Mouse (Mus musculus): ENCODE measurements around the gene Disp2. TPM values are rescaled to one million over a fixed set of nuclear protein-coding genes. Genes with fewer than 3 reads are reported as not detected.

Disp2 gene
- 100 to 1,000 TPM; 231 to 282 (median 253) TPM for total RNA-seq (2022)

DNA sequence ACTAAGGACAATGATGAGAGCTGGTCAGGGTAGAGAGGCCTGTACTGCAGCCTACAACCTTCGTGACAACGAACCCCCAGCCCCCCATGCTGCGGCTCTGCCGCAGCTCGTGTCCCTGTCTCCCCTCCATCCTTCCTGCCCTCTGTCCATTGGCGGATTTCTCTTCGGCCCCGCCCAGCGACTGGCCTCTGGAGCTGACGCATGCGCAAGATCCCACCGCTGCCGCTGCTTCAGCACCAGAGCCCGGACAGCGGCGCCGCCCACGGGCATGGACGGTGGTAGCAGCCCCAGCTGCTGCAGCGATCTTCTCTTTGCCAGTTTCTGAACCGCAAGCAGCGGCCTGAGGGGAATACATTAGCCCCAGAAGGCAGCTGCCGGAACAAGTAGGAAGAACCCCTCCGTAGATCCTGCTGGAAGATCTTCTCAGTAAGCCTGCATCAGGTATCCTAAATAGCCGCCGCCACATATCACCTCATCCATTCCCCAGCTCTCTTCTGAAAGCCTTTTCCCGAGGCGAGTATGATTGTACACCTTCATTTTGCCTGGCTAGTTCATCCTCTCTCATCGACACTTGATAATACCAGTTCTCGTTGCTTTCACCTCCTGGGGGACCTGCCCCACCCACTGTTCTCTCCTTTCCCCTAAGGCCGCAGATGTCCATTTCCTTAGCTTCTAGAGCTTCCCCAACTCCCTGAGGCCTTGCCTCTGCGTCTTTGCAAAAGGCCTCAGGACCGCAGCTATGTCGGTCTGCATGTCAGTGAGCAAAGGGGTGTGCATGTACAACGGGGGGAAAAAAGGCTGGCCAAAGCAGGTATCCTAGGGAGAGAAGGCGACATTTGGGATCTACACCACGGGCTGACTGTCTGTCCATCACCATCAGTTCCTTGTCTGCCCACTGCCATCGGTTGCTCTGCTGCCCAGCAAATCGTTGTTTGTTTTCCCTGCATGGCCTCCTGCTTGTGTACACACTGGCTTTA is at the start of gene Disp2:
Disp2 (plus strand) TSS at position 216 of the 977 bp plus-strand sequence.
- DNase-seq (ENCODE audit: low spot score in 2 of 2), result peak; percentile 92 to 95

DNA sequence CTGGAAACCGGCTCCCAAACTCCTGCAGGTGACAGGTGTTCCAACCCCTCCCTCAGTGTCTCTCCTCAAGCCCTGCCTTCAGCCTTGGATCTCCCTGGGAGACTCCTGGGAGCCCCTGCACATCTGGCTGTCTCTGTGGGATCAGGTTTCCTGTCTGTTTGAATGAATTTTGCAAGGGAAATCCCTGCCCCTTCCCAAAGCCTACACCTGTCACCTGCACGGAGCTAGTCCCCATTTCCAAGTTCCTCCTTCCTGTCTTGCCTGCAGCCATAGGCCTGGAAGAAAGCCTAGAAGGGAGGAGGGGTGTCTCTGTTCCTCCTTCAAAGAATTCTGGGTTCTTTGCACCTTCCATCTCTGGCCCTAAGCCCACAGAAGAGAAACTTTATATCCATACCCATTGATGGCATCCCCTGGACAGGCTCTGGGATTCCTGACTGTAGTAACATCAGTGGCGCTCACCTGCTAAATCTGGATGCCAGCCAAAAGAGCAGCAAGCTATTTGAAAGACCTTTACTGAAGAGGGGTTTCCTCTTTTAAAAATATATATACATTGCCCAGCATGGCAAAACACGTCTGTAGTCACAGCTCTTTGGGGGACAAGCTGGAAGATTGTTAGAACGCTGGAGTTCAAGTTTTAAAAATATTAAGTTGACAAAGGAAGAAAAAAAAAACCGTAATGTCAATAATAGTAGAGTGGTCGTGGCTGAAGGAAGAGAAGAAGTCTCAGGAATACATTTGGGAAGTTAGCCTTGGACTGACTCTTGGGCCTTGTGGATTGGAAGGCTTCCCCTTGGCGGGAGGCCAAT is 49.5 kb upstream of the Disp2 start:
- DNase-seq (ENCODE audit: low spot score in 2 of 2), result no peak

DNA sequence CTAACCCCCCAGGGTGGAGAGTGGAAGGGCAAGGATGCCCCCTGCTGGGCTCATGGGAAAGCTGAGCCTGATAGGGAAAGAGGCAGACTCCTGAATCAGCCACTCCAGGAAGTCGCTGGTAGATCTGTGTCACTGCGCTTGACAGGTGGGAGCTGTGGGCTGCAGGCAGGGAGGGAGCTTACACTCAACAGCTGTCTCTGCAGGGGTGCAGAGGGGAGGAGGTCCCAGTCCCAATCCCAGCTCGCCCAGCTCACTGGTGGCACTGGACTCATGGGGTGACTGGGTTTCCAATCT is 49.0 kb upstream of the Disp2 start:
- peak; percentile 58 to 72 for DNase-seq (ENCODE audit: low spot score in 2 of 2)

DNA sequence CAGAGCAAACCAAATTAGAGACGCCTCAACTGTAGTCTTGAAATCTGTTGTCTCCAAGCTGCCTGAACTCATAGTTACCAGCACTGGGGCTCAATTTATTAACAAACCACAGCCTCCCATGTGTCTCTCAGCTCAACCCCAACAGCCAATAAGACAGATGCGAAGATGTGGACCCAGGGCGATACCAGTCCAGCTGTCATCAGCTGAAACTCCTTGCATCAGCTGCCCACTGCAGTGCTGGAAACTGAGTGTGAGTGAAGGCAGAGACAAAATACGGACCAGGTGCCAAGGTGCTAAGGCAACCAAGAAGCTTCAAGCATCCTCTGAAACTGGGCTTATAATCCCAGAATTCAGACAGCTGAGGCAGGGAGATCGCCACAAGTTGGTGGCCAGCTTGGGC is 47.5 kb upstream of the Disp2 start:
- no peak for DNase-seq (ENCODE audit: low spot score in 2 of 2)

DNA sequence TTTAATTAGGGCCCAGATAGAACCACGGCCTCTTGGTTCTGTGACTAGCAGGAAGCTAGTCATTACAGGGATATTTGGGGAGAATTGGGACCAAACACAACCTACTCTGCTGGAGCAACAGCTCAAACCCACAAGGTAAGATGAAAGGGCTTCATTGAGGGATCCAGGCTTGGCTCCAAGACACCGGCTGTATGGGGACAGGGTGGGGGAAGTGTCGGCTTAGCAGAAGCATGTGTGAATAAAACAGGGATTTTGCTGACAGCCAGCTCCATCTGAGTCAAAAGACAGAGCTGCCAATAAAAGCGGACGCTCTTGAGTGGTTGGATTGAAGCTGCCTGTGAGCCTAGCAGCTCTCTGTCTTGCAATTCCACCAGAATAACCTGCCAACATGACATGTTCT is 46.2 kb upstream of the Disp2 start:
- DNase-seq (ENCODE audit: low spot score in 2 of 2), result peak; percentile 62 to 63

DNA sequence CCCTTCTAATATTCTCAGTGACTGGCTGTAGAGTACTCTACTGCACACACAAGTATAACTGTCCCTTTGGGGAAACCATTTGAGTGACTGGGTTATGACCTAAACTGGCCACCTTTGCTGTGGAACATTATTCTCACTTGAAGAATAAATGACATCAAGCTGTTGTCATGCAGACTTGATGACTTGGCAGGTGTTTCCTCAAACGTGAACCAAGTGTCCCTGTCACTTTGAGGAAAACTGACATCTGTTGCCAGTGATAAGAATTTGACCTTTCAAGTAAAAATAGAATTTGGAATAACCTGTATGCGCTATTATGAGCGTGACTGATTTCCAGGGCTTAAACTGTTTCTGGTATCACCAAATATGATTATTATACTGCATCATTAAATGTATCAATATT is 39.2 kb upstream of the Disp2 start:
- no peak for DNase-seq (ENCODE audit: low spot score in 2 of 2)

DNA sequence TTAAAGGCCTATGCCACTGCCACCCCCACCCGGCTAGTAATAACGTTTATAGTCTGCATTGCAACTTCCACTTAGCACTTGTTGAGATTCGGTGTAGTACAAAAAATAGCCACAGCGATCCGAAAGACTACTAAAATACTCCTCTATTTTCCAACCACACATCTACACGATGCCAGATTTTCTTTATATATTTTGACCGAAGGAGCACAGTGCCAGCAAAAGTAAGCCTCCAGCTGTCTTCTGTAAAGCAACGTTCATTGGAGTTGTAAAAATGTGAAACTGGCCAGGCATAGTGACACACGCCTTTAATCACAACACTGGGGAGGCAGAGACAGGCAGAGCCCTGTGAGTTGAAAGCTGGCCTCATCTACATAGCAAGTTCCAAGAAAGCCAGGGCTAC is 38.3 kb upstream of the Disp2 start:
- no peak for DNase-seq (ENCODE audit: low spot score in 2 of 2)

DNA sequence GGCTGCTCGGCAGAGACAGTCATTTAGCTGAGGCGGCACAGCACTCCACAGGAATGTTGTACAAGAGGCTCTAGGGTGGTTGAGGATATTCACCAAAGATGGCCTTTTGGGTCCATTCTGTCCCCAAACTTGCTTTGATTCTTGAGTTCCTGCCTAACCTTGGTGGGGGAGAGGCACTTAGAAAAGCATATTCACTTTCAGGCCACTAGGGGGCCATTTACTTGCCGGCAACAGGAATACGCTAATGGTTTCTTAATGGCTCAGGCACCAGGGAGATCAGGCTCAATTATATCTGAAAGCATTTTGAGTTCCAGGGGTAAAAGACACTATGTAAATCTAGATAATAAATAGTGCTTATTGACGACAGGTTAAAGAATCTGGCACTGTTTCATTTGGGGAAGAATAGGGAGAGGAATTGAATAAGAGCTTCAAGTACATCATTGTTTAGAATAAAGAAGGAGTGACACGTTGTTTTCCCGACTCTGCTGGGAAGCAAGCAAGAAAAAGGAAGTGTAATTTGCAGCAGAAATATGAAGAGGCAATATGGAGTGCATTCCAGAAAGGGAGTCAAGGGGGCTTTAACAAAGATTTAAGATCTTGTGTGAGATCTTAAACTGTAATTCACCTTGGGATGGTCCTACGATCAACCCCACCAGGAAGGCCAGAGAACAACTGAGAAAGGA is 36.1 kb upstream of the Disp2 start:
- no peak for DNase-seq (ENCODE audit: low spot score in 2 of 2)

DNA sequence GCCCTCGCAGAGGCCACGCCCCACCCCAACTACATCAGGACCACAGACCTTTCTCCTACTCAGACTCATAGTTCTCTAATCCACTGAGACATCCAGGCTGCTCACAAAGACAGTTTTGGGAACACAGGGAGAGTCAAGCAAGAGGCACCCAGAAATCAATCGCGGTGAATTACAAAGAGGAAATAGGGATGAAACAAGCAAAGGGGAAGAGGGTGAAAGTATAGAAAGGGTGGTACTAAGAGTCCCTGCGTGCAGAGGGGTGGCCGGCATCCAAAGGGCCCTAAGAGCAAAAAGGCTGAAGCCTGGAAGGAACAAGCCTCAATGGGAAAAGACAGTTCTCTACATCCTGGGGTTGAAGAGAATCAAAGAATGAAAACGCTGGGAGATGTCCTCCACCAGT is 34.9 kb upstream of the Disp2 start:
- no peak for DNase-seq (ENCODE audit: low spot score in 2 of 2)

DNA sequence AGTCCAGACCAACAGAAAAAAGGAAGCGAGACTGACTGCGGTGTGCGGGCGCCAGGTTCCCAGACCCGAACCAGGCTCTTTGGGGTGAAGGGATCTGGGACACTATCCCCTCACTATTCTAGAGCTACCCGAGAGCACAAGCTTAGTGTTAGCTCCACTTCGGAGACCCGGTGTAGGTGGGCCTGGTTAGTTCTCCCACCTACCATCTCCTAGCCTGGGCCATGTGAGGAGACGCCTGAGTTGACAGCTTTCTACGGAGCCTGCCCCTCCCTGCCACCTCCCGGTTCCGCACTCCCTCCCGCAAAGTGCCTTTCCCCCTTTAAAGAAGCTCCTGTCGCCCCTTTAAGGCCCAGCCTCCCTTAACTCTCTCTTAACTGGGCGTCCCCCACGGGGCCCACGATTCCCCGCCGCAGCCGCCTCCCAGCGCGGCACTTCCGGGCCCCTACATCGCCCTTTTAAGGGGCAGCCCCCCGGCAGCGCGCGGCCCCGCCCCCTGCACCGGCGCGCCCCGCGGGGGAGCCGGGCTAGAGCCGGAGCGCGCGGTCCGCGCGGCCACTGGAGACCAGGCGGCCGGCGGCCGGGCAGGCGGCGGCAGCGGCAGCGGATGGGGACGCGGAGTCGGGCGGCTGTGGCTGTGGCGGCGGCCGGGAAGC is 34.2 kb upstream of the Disp2 start, which contains the start of gene Inafm2:
Inafm2 (plus strand) TSS at position 527 of the 653 bp plus-strand sequence.
- peak; percentile 86 to 87 for DNase-seq (ENCODE audit: low spot score in 2 of 2)

DNA sequence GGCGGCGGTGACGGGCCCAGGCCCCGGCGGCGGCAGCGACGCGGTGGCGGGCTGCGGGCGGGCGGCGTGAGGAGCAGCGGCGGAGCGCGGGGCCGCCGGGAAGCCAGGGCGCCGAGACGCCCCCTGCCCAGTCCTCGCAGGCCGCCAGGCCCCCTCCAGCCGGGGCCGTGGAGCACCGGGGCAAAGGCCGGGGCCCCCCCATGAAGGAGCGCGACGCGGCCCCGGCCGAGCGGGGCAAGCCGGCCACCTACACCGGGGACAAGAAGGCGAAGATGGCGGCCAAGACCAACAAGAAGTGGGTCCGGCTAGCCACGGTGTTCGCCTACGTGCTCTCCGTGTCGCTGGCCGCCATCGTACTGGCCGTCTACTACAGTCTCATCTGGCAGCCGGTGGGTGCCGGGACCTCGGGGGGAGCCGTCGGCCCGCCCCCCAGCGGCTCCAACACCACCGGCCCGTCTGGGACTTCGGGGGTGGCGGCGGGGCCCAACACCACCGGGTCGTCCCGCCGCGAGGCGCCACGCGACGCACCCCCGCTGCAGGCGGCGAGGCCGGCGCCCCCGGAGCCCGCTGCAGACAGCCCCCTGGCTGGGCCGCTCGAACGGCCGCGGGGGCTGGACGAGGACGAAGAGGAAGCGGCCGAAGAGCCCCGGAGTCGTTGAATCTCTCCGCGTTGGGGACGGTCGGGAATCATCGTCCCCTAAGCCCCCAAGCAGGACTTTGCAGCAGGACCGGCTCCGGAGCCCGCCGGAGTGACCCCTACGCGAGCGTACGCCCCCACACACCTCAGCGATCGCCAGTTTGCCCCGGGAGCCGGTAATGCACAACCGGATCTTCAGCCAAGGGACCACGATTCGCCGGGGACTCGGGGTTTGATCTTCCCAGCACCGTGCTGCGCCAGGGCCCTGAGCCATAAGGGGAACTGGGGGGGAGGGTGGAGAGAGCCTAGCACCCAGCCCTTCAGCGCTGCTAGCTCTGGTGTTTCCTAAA is 33.3 kb upstream of the Disp2 start:
- DNase-seq (ENCODE audit: low spot score in 2 of 2), result peak in 1 of 2 experiments; percentile 38

DNA sequence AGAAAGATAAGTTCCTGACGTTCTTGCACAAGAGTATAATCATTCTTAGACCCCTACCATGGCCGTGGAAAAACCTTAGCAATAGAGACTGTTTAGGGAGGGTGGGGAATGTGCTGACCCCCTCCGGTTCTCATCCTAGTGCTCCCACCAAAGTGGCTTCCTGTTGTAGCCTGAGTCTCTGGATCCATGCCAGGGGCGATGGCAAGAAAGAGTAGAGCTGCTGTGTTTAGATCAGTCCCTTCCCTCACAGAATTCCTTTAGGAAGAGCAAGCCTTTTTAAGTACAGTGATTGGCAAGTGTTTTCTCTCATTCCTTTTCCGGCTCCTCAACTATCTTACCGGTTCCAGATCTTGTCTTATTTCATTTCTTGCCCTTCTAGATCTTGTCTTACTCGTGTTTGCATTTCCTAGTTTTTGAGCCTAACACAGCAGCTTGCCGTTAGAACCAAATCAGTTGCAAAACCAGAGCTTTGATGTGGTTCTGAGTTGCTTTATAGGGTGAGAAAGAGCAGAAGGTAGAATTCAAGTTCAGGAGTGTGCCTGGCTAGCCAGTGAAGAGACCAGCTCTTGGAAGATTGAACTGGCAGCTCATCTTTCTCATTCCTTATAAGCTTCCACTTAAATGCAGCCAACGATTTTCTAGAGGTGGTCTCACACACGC is 32.1 kb upstream of the Disp2 start:
- DNase-seq (ENCODE audit: low spot score in 2 of 2), result no peak

DNA sequence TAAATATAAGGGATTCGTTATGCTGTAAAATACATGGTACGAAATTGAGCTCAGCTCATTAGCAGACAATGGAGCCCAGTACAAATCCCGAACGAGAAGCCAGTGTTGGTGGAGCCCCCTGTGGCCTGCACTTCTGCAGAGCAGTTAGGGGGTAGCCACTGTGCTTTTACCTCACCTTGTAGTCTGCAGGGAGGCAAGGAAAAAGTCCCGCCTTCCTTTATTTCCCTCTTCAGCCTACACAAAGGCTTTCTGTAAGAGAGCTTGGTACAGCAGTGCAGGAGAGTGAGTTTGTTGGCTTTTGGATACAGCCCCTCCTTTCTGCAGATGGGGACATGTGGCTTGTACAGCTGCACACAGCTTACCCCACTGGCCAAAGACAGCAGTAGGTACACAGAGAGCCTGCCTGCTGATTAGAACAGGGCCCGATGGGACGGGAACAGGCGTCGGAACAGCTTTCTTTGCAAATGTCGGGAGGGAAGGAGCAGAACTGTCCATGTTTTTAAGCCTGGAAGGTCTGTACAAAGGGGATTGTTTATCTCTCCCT is 30.1 kb upstream of the Disp2 start:
- no peak for DNase-seq (ENCODE audit: low spot score in 2 of 2)

DNA sequence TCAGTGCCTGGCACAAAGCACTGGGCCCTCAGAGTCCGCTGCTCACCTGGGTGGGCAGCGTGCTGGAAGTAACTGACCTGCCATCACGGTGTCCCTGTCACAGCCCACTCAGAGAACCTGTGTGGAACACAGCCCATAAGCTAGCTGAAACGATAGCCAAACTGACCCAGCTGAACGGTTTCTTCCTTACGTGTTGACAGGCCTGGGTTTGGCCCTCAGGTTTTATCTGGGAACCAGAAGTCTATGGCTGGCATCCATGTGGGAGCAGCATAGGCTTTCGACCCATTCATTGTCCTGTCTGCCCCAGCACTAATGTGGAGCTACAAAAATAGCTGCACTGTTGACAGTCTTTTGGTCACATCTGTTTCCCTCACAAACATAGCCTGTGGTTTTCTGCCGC is 29.0 kb upstream of the Disp2 start:
- no peak for DNase-seq (ENCODE audit: low spot score in 2 of 2)

DNA sequence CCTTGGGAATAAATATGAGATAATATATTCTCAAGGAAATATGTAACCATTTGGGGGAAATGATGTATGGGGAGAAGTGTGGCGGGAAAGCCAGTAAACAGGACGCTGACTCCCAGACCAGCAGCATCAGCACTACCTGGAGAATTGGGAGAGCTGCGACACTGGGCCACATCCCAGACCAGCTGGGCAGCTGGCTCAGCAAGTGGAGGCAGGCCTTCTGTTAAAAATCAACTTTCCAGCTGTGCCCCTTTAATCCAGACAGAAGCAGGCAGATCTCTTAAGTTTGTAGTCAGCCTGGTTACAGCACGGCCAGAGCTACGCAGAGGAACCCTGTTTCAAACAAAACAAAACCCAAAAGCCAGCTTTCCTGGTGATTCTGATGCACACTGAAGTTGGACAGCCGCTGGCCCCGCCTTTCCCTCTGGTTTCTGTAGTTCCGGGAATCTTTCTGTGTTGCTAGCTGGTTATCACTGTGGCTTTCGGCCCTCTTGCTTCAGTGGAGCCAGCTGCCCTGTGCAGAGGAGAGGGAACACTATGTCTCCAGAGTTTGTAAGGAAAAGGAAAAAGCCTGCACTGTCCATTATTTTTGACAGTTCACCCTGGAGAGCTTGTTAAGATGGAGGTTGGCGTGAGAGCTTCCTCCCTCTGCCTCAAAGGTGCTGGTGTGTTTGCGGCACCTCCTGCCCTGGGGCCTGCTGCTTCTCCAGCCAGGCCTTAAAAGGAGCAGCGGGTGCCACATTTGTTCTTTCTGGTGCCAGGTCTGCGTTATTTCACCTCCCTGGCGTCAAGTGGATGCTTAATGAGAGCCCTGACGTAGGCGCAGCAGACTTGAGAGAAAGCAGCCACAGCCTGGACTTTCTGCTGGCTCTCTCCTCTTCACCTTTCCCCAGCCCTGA is 27.4 kb upstream of the Disp2 start:
- no peak for DNase-seq (ENCODE audit: low spot score in 2 of 2)

DNA sequence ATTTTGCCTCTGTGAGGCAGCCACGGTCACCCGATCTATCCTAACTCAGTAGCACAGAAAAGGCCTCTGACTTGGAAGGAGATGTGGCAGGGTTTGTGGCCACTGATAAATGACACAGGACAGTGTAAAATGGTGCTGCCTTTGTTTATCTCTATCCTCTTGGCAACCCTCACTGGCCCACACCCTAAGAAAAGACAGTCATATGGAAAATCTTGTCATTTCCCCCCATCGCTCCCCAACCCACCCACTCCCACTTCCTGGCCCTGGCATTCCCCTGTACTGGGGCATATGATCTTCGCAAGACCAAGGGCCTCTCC is 26.8 kb upstream of the Disp2 start:
- no peak for DNase-seq (ENCODE audit: low spot score in 2 of 2)

DNA sequence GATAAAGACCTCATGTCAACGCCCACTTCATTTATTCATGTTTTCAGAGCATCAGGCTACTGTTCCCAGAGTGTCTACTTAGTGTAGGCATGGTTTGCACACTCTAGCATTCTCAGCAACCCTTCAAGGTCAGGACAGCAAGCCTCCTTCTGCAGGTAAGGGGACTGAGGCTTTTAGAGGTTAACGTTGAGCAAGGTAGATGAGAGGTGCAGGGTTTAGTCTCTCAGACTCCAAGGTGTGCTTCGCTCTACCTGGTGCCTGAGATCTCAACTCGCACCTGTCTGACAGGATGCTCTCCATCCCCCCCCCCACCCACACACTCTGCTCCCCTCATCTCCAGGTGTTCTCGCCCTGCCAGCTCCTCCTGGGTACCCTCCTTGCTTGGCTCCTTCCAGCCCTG is 25.4 kb upstream of the Disp2 start:
- DNase-seq (ENCODE audit: low spot score in 2 of 2), result no peak

DNA sequence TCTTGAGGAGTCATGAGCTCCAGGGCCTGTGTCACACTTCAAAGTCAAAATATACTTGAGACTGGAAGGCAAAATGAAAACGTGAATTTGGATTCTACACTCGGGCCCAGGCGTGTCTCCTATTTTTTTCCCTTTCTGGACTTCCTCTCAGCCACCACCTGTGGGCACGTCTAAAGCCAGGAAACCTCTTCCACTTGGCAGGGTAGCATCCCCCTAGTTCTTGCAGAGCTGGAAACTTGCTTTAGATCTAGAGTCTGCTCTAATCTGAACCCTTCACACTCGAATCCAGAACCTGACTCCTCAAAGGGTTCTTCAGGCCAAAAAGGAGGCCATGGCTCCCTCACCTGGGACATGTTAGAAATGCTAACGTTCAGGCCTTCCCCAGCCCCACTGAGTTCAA is 24.1 kb upstream of the Disp2 start:
- DNase-seq (ENCODE audit: low spot score in 2 of 2), result no peak

Data from layer of hippocampus, adult 8-10 months (tissue).